Mouse (Mus musculus) hindbrain, embryonic 13.5 days (tissue): ENCODE results near the gene Ndp. TPM values are rescaled to one million over a fixed set of nuclear protein-coding genes. Genes with fewer than 3 reads are reported as not detected.

Experiments
- ATAC-seq: fragments of 200-750 bp; cut with Nextera tagmentation; 2 replicates; pipeline ENCODE4 v1.8.0; 2017; ENCODE audit warnings: moderate TSS enrichment; ENCODE audit not compliant: low FRiP score
- H3K27ac ChIP-seq: fragments of 300-500 bp; sonication (generic); 2 replicates; pipeline ENCODE4 v1.5.1; 2015; ENCODE audit warnings: inconsistent platforms, mild to moderate bottlenecking, moderate library complexity
- H3K27me3 ChIP-seq: fragments of 300-500 bp; sonication (generic); 2 replicates; pipeline ENCODE4 v1.6.1; 2015; ENCODE audit warnings: mild to moderate bottlenecking, inconsistent platforms
- H3K36me3 ChIP-seq: fragments of 300-500 bp; sonication (generic); 2 replicates; pipeline ENCODE4 v1.6.1; 2015; ENCODE audit warnings: mild to moderate bottlenecking, inconsistent platforms
- H3K4me1 ChIP-seq: fragments of 300-500 bp; sonication (generic); replicated peaks from 2 replicates; pipeline ENCODE4 v1.6.1; 2015; ENCODE audit warnings: inconsistent platforms
- H3K4me2 ChIP-seq: fragments of 300-500 bp; sonication (generic); 2 replicates; pipeline ENCODE4 v1.6.1; 2015; ENCODE audit warnings: inconsistent platforms, mild to moderate bottlenecking, moderate library complexity
- H3K4me3 ChIP-seq: fragments of 300-500 bp; sonication (generic); 2 replicates; pipeline ENCODE4 v1.5.1; 2015; ENCODE audit warnings: mild to moderate bottlenecking, inconsistent platforms
- H3K9ac ChIP-seq: fragments of 300-500 bp; sonication (generic); 2 replicates; pipeline ENCODE4 v1.6.1; 2015; ENCODE audit warnings: mild to moderate bottlenecking, inconsistent platforms
- H3K9me3 ChIP-seq: fragments of 300-500 bp; sonication (generic); 2 replicates; pipeline ENCODE4 v1.6.1; 2016; ENCODE audit warnings: inconsistent platforms
- WGBS: fragments of 180-500 bp; shearing (Covaris S2); methylation state at CpG from one replicate; pipeline ENCODE4 v1.1.7; 2015; 5-methylcytosine and 5-hydroxymethylcytosine counted together
- polyA plus RNA-seq: library from polyadenylated mRNA; unstranded; fragments of >200 nt; fragmentation: Nextera tagmentation; extraction: Ambion mirVana; gene quantifications from 2 replicates; pipeline ENCODE4 v1.2.1, GENCODE M21; 2015

Ndp gene
- polyA plus RNA-seq: 7.4 and 7.6 TPM in 2 replicates

DNA sequence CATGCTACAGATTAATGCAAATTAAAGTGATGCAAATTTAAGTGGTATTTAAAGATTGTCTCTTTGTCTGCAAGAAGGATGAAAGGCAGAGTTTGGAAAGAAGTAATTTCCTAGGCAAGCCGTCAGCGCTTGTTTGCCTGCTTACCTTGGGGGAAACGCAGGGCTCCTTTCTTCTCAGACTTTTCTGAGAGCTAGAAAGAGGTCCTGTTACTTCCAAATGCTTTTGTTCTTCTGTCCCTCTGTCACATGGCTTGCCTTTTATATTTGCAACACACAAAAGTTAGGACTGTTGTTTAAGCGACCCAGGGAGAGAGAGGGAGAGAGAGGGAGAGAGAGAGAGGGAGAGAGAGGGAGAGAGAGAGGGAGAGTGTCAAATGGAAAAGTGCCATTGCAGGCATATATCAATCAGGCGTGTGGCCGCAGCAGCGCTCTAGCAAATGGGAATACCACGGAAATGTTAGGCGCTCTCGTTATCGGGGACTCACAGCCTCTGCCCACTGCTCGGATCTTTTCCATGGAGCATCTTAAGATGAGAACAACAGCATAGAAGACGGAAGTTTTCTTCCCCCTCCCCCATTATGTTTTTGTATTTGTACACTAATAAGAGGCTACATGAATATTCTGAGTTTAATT lies at the start of gene Ndp:
Gene Ndp, minus strand, starts transcription at position 534 of the 633 bp plus-strand sequence.
- Histone ChIP-seq H3K9me3 (no peaks in the 10 kb centered on the region), H3K36me3 (no peaks in the 10 kb centered on the region), H3K9ac (peak within 1 kb of the TSS; percentile 35; the same call in 1 of the 2 replicates), H3K27ac (peak within 1 kb of the TSS; percentile 40), H3K4me1 (peaks cover 6% of the 10 kb centered on the region), H3K4me2 (peak within 1 kb of the TSS; percentile 54), H3K4me3 (peak within 1 kb of the TSS; percentile 35), H3K27me3 (no peaks in the 10 kb centered on the region)
- ATAC-seq: peak; percentile 38; the same call in 1 of the 2 replicates
- 15% methylated on average over 13 of the region's 13 CpGs for whole genome bisulfite sequencing

GRCm38 (mm10) chrX:16954767-16955166 lies 43.2 kb upstream of the Ndp start:
- Histone ChIP-seq H3K27ac (no peak overlapping the region), H3K36me3 (no peaks in the 10 kb centered on the region), H3K9ac (no peak overlapping the region), H3K9me3 (no peaks in the 10 kb centered on the region), H3K4me3 (no peak overlapping the region), H3K4me2 (no peak overlapping the region), H3K27me3 (no peaks in the 10 kb centered on the region), H3K4me1 (no peaks in the 10 kb centered on the region)
- WGBS: 93% methylated on average over 2 of the region's 2 CpGs
- no peak for ATAC-seq

GRCm38 (mm10) chrX:16918006-16918405 lies 6.4 kb upstream of the Ndp start:
- H3K27ac ChIP-seq: no peak overlapping the region

GRCm38 (mm10) chrX:16913118-16913517 lies 1.5 kb upstream of the Ndp start:
- peaks cover 6% of the 10 kb centered on the region for H3K4me1 ChIP-seq
- H3K4me3 ChIP-seq: no peak overlapping the region
- H3K4me2 ChIP-seq: no peak overlapping the region
- no peaks in the 10 kb centered on the region for H3K36me3 ChIP-seq
- H3K27ac ChIP-seq: no peak overlapping the region
- H3K9ac ChIP-seq: no peak overlapping the region
- no peaks in the 10 kb centered on the region for H3K9me3 ChIP-seq
- ATAC-seq: no peak
- no peaks in the 10 kb centered on the region for H3K27me3 ChIP-seq
- 96% methylated on average over 1 of the region's 1 CpGs for WGBS

More at GRCm38 (mm10) chrX:16918006-16918405, 6.4 kb upstream of the Ndp start:
- no peaks in the 10 kb centered on the region for H3K27me3 ChIP-seq
- no peaks in the 10 kb centered on the region for H3K36me3 ChIP-seq
- H3K4me2 ChIP-seq: no peak overlapping the region
- no peaks in the 10 kb centered on the region for H3K4me1 ChIP-seq
- no peak overlapping the region for H3K9ac ChIP-seq
- no peak overlapping the region for H3K4me3 ChIP-seq
- ATAC-seq: no peak
- no peaks in the 10 kb centered on the region for H3K9me3 ChIP-seq

DNA sequence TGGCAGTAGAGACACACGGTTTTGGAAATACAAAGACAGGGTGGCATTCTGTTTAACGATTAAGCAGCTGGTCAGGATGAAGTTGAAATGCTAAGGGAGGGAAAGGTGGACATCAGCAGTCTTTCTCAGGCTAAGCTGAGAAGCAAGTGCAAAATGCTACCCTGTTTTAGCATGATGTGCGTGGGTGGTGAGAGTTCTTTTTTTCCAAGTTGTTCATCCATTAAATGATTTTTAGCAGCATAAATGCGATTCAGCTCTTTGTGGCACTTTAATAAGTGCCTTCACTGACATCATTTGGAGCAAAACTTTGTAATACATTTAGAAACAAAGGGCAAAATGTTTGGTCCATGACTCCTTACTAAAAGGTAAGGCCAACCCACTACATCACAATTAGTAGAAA lies 337 bp upstream of the Ndp start:
- WGBS: 40% methylated on average over 4 of the region's 4 CpGs
- Histone ChIP-seq H3K27me3 (no peaks in the 10 kb centered on the region), H3K27ac (peak overlapping the region; percentile 30; the same call in 1 of the 2 replicates), H3K9ac (no peak overlapping the region), H3K4me2 (peak overlapping the region; percentile 54), H3K36me3 (no peaks in the 10 kb centered on the region), H3K9me3 (no peaks in the 10 kb centered on the region), H3K4me1 (peaks cover 6% of the 10 kb centered on the region), H3K4me3 (peak overlapping the region; percentile 35)
- no peak for ATAC-seq

DNA sequence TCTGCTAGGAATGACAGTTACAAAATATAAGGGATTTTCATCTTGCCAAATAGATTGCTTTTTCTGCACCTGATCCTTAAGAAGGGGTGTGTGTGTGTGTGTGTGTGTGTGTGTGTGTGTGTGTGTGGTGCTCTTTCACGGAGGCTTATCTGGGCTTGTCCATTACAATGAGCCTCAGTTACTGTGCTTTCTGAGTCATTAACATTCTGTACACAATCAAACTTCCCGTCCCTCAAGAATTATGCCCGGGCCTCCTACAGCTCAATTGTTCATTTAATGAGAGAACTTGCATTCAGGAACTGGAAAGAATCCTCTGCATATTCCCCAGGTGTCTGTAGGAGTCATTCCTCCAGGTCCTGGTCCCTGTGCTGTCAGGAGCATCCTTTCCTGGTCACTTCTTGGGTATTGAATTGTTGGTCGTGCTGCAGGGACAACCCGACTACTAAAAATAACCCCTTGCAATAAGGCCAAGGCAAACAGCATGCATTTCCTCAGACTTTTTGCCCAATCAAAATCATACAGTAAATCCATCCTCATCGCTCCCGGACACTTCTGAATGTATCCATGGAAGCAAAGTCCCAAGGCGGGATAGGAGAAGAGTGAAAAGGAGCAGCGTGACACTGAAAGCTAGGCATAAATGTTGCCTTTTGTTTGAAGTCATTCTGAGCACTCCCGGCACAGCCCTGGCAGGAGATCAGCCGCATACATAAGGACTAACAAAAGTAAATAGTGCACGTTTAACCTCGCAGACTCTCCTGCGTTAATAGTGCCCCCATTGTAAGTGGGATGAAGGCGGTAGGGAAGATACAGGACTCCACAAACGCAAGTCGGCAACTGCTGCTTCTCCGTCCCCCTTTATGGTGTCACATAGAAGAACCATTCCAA lies 1.1 kb downstream of the Ndp start:
- Histone ChIP-seq H3K4me2 (peak overlapping the region; percentile 54), H3K27me3 (no peaks in the 10 kb centered on the region), H3K9ac (peak overlapping the region; percentile 35; the same call in 1 of the 2 replicates), H3K9me3 (no peaks in the 10 kb centered on the region), H3K4me1 (peaks cover 6% of the 10 kb centered on the region), H3K4me3 (peak overlapping the region; percentile 35), H3K36me3 (no peaks in the 10 kb centered on the region), H3K27ac (peak overlapping the region; percentile 40)
- 21% methylated on average over 18 of the region's 18 CpGs for WGBS
- ATAC-seq: peak; percentile 62

DNA sequence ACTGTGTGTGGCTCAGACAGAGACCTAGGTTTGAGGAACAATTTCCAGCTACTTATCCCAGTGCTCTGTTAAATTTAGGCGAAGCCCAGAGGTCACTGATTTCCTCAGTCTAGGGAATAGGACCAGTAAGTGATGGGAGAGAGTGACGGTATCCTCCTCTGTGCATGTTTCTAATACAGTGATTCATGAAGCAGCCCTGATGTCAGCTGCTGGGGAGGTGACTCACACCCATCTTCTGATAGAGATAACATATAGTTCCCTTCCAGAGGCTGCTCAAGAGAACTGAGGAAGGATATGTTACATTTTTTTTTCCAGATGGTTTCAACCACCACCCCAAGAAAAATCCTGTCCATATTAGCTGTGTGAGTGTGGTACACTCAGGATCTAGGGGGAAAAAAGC lies 2.9 kb downstream of the Ndp start:
- 70% methylated on average over 2 of the region's 2 CpGs for WGBS
- ATAC-seq: no peak
- no peak overlapping the region for H3K4me2 ChIP-seq

DNA sequence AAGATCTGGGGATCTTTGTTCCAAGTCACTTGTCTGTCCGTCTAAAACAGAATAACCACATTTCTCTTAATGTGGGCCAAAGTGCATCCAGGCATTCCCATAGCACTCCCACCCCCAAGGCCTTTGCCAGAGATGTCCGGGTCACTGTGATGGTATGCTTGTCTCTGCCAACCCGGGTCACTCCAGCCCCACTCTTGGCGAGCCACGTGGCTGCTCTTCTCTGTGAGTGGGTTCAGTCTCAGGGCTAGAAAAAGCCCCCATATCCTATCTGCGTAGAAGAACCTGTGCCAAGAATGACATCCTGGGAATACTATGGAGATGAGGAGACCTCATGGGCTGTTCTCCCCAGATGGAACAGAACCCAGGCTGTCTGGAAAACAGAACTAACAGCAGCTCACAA lies 4.0 kb downstream of the Ndp start:
- no peak for ATAC-seq

More for the DNA sequence above, 2.9 kb downstream of the Ndp start:
- Histone ChIP-seq H3K4me1 (peaks cover 6% of the 10 kb centered on the region), H3K9ac (no peak overlapping the region), H3K27me3 (no peaks in the 10 kb centered on the region), H3K9me3 (no peaks in the 10 kb centered on the region), H3K27ac (no peak overlapping the region), H3K36me3 (no peaks in the 10 kb centered on the region), H3K4me3 (no peak overlapping the region)

GRCm38 (mm10) chrX:16894377-16895175 lies 17.0 kb downstream of the Ndp start:
- Histone ChIP-seq H3K36me3 (no peaks in the 10 kb centered on the region), H3K27me3 (no peaks in the 10 kb centered on the region), H3K4me3 (no peak overlapping the region), H3K9me3 (no peaks in the 10 kb centered on the region), H3K27ac (peak overlapping the region; percentile 30; the same call in 1 of the 2 replicates), H3K9ac (no peak overlapping the region), H3K4me1 (no peaks in the 10 kb centered on the region), H3K4me2 (no peak overlapping the region)
- ATAC-seq: peak; percentile 95
- WGBS: 27% methylated on average over 5 of the region's 5 CpGs

More for the DNA sequence above, 4.0 kb downstream of the Ndp start:
- H3K27ac ChIP-seq: no peak overlapping the region
- no peak overlapping the region for H3K4me3 ChIP-seq
- no peaks in the 10 kb centered on the region for H3K9me3 ChIP-seq
- H3K4me1 ChIP-seq: peaks cover 6% of the 10 kb centered on the region
- no peaks in the 10 kb centered on the region for H3K27me3 ChIP-seq
- no peak overlapping the region for H3K4me2 ChIP-seq
- no peaks in the 10 kb centered on the region for H3K36me3 ChIP-seq
- no peak overlapping the region for H3K9ac ChIP-seq
- 49% methylated on average over 6 of the region's 6 CpGs for WGBS

- H3K4me1 ChIP-seq: no peaks in the 10 kb centered on the region
- no peak for ATAC-seq
- H3K27me3 ChIP-seq: no peaks in the 10 kb centered on the region
- H3K9me3 ChIP-seq: no peaks in the 10 kb centered on the region
- no peaks in the 10 kb centered on the region for H3K36me3 ChIP-seq
- H3K27ac ChIP-seq: no peak overlapping the region
- no peak overlapping the region for H3K9ac ChIP-seq
- no peak overlapping the region for H3K4me3 ChIP-seq
- no peak overlapping the region for H3K4me2 ChIP-seq
These were observed 43.8 kb downstream of the Ndp start for GRCm38 (mm10) chrX:16867640-16868314.

DNA sequence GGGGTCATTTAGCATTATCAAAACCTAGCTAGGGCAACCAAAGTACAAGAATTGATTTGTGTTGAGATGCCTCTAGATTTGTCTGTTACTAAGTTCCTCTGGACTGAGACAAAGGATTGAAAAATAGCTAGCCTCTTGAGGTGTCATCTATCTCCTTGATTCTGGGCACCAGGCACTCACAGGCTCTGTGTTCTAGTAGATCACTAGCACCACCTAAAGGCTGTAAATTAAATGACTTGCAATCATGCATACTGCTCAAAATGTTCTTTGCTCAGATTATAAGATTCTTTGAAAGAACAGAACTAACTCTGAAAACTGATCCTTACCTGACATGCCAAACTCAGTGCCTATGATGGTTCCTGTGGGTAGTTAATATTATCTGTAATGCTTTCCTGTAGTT lies 51.3 kb downstream of the Ndp start:
- Histone ChIP-seq H3K4me2 (no peak overlapping the region), H3K9ac (no peak overlapping the region), H3K4me3 (no peak overlapping the region), H3K9me3 (no peaks in the 10 kb centered on the region), H3K4me1 (no peaks in the 10 kb centered on the region), H3K27me3 (no peaks in the 10 kb centered on the region), H3K27ac (no peak overlapping the region), H3K36me3 (no peaks in the 10 kb centered on the region)
- no peak for ATAC-seq

GRCm38 (mm10) chrX:16846034-16846433 lies 65.5 kb downstream of the Ndp start:
- no peak overlapping the region for H3K27ac ChIP-seq
- H3K27me3 ChIP-seq: no peaks in the 10 kb centered on the region
- H3K9me3 ChIP-seq: no peaks in the 10 kb centered on the region
- H3K4me1 ChIP-seq: no peaks in the 10 kb centered on the region
- no peak overlapping the region for H3K9ac ChIP-seq
- ATAC-seq: no peak
- no peak overlapping the region for H3K4me3 ChIP-seq
- no peak overlapping the region for H3K4me2 ChIP-seq
- 97% methylated on average over 2 of the region's 2 CpGs for WGBS
- no peaks in the 10 kb centered on the region for H3K36me3 ChIP-seq
